Comparison of ENCODE assay signal across 19 mouse cellular contexts in genomic region chr3:119606116-119606515, GRCm38 (mm10).
"Had no signal": no experiment of that assay in that cellular context is flagged by ENCODE, and none has a peak within 500 bp of the region (broad histone marks: within the 10 kb centered on the region; RNA-seq: fewer than 3 reads in every experiment).

No protein-coding gene starts in this region.

- H3K9ac ChIP-seq: liver, embryonic 13.5 days; lung, embryonic 14.5 days; midbrain, embryonic 12.5 days; midbrain, embryonic 15.5 days; neural tube, embryonic 12.5 days; neural tube, embryonic 15.5 days had no signal

- H3K36me3 ChIP-seq: liver, embryonic 13.5 days; midbrain, embryonic 12.5 days; midbrain, embryonic 15.5 days; neural tube, embryonic 12.5 days; neural tube, embryonic 15.5 days had no signal

- H3K27me3 ChIP-seq: liver, embryonic 13.5 days; midbrain, embryonic 12.5 days; midbrain, embryonic 15.5 days; neural tube, embryonic 12.5 days; neural tube, embryonic 15.5 days had no signal

- H3K27ac ChIP-seq: liver, embryonic 13.5 days; macrophage; midbrain, embryonic 12.5 days; midbrain, embryonic 15.5 days; neural tube, embryonic 12.5 days; neural tube, embryonic 15.5 days; stomach, postnatal 0 days had no signal

- ATAC-seq: intestine, embryonic 16.5 days; lung, postnatal 0 days; midbrain, embryonic 15.5 days had no signal

- H3K9me3 ChIP-seq: liver, embryonic 13.5 days; midbrain, embryonic 12.5 days; midbrain, embryonic 15.5 days; neural tube, embryonic 12.5 days; neural tube, embryonic 15.5 days had no signal

- H3K4me2 ChIP-seq: liver, embryonic 13.5 days; lung, embryonic 14.5 days; midbrain, embryonic 12.5 days; midbrain, embryonic 15.5 days; neural tube, embryonic 12.5 days; neural tube, embryonic 15.5 days had no signal

- DNase-seq: kidney, adult 18-20 months; kidney, adult 9 months; kidney, postnatal 14 days; kidney, postnatal 4 days; liver, embryonic 13.5 days; lung, embryonic 14.5 days; retina, postnatal 1 day; right cerebral cortex, postnatal 14 days; right cerebral cortex, postnatal 4 days; thymus, adult 2 months; thymus, postnatal 25 days had no signal

- H3K4me1 ChIP-seq: liver, embryonic 13.5 days; midbrain, embryonic 12.5 days; midbrain, embryonic 15.5 days; neural tube, embryonic 12.5 days; neural tube, embryonic 15.5 days had no signal

- H3K4me3 ChIP-seq: liver, embryonic 13.5 days; midbrain, embryonic 12.5 days; midbrain, embryonic 15.5 days; neural tube, embryonic 12.5 days; neural tube, embryonic 15.5 days had no signal
